Mouse (Mus musculus) thymus, postnatal 36 days (tissue): ENCODE data around the gene Aldh16a1.
"Not testable (repeated sequence)": the region's sequence is repeated elsewhere in the genome, so short reads cannot be mapped to it uniquely, and the experiment has no call there.

ENCODE experiments used
- DNase-seq, 2 experiments: peaks; one replicate each; pipeline ENCODE4 v3.0.0; 2022; ENCODE audit warnings: mixed read lengths in 2 of 2

The Aldh16a1 gene

DNA sequence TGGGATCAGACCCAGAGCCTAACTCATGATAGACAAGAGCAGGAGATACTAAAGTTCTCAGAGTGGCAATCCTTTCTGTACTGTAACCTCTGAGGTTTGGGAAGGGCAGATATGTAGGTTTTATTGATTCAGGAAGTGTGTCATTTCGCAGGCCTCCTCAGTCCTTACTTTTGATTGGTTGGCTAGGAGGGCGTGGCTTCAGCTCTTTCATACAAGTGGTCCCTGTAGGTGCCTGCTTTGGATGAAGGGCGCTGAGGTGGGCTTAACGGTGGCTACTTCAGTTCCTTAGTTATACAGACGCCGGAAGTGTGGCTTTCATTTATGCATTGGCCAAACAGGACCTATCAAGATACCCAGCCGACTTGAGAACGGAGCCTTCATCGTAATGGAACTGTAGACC is 1.2 kb upstream of the Aldh16a1 start:
- no peak for DNase-seq

GRCm38 (mm10) chr7:45154993-45155514 is 670 bp upstream of the Aldh16a1 start:
- DNase-seq = peak; percentile 36 to 64

DNA sequence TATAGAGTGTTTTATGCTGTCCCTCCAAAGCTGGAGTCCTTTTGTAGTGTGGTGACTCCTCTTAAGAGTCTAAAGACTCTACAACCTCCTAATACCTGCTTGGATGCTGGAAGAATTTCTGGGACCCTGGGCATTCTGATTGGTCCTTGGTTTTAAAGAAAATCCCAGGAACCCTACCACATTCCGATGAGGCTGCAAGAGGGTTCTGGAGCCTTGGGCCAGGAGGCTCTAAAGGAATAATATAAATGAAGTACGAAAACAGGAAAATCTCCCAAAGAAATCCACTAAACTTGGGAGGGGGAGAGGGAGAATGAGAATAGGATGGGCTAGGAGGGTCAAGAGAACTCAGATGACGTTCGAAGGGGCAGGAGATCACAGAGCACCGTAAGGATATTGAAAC is 798 bp downstream of the Aldh16a1 start:
- no peak for DNase-seq

DNA sequence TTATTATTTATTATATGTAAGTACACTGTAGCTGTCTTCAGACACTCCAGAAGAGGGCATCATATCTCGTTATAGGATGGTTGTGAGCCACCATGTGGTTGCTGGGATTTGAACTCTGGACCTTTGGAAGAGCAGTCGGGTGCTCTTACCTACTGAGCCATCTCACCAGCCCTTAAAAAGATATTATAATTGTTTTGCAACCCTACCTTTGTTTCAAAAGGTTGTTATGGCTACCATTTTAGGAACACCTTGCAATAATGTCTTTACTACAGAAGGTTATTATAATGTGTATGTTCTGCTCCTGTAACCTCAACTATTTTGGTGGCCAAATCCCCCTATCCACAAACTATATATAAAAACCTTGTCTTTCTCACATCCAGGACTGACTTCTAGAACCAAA is 1.3 kb downstream of the Aldh16a1 start:
- DNase-seq = not testable (repeated sequence)

DNA sequence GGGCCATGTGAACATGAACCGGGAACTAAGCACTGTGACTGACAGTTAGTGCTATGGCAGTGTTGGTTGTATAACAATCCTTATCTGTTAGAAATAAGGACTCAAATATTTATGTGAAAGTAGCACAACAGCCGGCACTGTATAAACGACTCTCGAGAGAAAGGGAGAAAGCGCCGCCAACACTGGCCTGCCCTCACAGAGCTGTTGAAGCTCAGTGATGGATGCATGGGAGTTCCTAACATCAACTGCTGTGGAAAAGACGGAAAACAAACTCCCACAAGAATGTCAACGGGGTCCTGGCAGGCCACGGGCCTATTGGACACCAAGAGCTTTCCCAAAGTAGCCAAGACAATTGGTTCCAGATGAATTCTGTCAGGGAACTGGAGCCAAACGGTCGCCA is 3.1 kb downstream of the Aldh16a1 start:
- DNase-seq = no peak

GRCm38 (mm10) chr7:45150321-45150720 is 4.1 kb downstream of the Aldh16a1 start:
- DNase-seq = no peak

DNA sequence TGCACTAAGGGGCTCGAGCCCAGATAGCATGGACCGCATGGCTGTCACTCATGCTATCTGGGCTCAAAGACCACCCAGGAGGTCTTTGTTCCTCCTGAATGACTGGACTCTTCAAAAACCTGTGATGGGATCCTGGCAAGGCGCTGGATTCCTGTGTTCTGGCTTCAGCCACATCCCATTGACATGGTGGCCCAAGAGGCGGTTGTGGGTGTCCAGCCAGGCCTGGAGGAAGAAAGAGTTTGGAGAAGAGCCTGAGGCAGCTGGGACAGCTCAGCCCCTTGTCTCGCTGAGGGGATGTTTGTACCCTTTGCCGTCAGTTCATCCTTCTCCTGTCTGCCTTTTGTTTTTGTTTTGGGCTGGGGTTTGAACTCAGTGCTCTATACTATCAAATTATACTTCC is 4.8 kb downstream of the Aldh16a1 start:
- no peak for DNase-seq

GRCm38 (mm10) chr7:45148534-45149098 is 5.8 kb downstream of the Aldh16a1 start:
- no peak for DNase-seq

DNA sequence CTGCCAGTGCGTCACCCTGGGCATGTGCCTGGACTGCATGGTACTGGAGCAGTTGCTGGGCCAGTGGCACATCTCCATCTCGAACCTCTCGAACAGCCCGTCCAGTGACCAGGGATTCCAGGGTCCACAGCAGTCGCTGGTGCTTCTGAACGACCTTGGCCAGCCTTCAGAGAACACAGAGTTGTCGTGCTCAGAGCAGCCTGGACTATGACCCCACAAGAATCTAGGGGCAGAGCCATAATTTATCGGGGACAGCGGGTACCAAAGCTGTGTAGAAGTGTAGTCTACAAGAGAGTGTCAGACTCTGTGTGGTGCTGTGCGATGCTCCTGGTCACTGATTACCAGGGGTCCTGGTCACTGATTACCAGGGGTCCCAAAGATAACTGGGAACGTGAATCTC is 6.5 kb downstream of the Aldh16a1 start:
- no peak for DNase-seq

- no peak for DNase-seq
Observed at GRCm38 (mm10) chr7:45147267-45147666, 7.1 kb downstream of the Aldh16a1 start.

DNA sequence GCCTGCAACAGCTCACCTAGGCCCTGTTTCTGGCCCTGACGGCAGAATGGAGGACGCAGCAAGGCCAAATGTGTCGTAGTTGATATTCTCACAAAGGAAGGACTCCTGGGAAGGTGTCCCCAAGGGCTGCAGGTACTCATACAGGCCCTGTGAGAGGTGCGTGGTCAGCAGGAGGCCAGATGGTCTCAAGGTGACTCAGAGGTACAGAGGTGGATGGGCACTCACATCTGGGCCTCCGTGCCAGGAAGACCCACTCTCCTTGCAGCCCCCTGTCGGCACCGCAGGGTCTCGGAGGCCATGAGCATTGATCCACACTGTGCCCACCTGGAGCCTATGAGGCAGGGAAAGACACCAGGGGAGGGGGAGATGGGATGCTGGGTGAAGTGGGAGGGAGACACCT is 8.9 kb downstream of the Aldh16a1 start:
- no peak for DNase-seq

GRCm38 (mm10) chr7:45144368-45145174 is 9.8 kb downstream of the Aldh16a1 start:
- DNase-seq = no peak

DNA sequence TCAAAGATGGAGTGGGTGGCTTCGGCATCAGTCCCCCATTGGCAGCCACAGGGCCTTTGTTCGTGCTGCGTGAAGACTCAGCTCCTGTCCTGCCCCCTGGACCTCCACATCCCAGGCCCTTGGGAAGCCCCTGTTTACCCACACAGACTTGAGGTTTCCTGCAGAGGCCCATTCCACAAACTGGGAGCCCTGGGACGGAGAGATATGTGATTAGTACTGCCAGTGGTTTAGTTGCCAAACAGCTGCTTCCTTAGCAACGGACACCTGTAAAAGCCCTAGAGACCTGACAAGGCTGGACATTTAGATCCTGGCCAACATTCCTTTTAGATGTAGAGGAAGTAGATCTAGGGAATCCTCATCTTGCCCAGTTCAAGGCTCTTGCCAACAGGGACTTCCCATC is 12.5 kb downstream of the Aldh16a1 start:
- no peak for DNase-seq

GRCm38 (mm10) chr7:45141319-45141718 is 13.1 kb downstream of the Aldh16a1 start:
- peak; percentile 39 to 69 for DNase-seq

- DNase-seq = no peak
Observed at GRCm38 (mm10) chr7:45139904-45140723, 14.3 kb downstream of the Aldh16a1 start.

GRCm38 (mm10) chr7:45138403-45138802 is 16.0 kb downstream of the Aldh16a1 start:
- DNase-seq = no peak

DNA sequence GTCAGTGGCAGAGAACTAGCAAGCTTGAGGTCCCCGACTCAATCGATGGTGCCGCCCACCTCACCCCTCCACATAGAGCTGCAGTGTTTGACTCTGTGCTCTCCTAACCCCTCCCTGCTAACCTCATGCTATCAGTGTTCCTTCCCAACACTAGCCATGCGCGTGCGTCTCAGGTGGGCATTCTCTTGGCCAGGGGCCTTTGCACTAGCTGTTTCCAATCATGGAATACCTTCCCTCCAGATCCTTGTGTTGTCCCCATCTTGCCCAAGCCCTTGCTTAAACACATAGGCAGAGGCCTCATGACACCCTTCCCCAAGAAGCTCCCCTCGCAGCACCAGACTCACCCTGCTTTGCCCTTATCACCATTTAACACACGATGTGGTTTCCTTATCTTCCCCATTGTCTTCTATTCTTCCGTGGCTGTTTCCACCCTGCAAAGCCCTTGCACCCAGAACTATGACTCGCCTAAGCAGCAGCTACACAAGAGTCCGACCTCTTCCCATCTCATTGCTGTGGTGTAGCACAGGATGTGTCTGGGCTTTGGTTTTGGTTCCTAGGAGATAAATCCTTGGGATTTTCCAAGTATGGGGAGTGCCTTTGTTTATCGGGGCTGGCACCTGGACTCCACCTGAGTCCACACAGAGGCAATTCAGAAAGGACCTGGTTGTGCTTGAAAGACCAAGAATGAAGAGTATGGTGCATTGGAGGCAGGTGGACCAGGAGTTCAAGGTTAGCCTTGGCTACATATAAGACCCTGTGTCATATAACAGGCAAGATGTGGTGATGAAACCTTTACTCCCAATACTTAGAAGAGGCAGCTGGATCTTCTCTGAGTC is 17.0 kb downstream of the Aldh16a1 start:
- DNase-seq = peak; percentile 40 to 59

DNA sequence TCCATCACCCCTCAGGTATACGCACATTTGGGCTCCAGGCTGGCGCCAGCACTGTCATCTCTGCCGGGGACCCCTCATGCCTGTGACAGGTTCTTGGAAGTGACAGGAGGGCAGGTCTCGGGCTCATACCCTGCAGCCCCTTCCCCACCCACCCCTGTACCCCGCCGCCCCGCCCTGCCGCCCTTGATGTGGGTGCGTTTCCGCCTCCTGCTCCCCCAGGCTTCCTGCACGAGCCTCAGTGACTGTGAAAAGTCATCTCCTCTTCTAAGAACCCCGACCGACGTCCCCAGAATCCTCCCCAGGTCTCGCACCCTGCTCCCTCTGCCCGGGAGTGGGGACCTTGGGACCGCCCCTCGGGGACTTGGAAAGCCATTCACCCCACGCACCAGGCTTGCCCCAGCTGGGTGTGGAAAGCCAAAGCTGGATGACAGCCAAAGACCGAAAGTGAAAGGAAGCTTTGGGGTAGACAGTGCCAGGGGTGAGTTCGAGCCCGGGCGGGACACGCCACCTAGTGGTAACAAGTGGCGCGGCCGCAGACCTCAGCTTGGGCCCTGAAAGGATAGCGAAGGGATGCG is 18.3 kb downstream of the Aldh16a1 start, which contains the start of the genes Gm45713 and Flt3l:
Gene Gm45713, minus strand, starts transcription at position 239 of the 575 bp plus-strand sequence.
Gene Flt3l, minus strand, starts transcription at position 440 of the 575 bp plus-strand sequence.
- DNase-seq = peak; percentile 91

GRCm38 (mm10) chr7:45135370-45135769 is 19.0 kb downstream of the Aldh16a1 start:
- DNase-seq = no peak

GRCm38 (mm10) chr7:45134544-45135026 is 19.8 kb downstream of the Aldh16a1 start:
- DNase-seq = peak; percentile 40 to 64

- DNase-seq = no peak
Observed at GRCm38 (mm10) chr7:45133446-45134159, 20.8 kb downstream of the Aldh16a1 start.
